Mouse (Mus musculus) heart, postnatal 0 days (tissue): ENCODE measurements around the gene Guf1.

Source experiments
- CTCF ChIP-seq: IDR thresholded peaks from 2 replicates; pipeline ENCODE4 v1.5.1; 2016; ENCODE audit warnings: antibody characterized with exemption, control low read depth, low read depth
- EP300 ChIP-seq: IDR thresholded peaks from 2 replicates; pipeline ENCODE4 v1.6.1; 2016; ENCODE audit warnings: antibody characterized with exemption, low read depth

GRCm38 (mm10) chr5:69522064-69522463, 34.7 kb upstream of the Guf1 start:
- TF ChIP-seq CTCF (no peak), EP300 (no peak)
